Mouse (Mus musculus): Measurements from ENCODE around the gene Gm17584. TPM values are rescaled to one million over a fixed set of nuclear protein-coding genes. Genes with fewer than 3 reads are reported as not detected.
"Not testable (repeated sequence)": the region's sequence is repeated elsewhere in the genome, so short reads cannot be mapped to it uniquely, and the experiment has no call there.

Gm17584 gene
- total RNA-seq (2014; rRNA removed) = not detected in 2 replicates
- not detected in 2 replicates for polyA plus RNA-seq (2015; fragmentation: Nextera tagmentation; extraction: Ambion mirVana)

DNA sequence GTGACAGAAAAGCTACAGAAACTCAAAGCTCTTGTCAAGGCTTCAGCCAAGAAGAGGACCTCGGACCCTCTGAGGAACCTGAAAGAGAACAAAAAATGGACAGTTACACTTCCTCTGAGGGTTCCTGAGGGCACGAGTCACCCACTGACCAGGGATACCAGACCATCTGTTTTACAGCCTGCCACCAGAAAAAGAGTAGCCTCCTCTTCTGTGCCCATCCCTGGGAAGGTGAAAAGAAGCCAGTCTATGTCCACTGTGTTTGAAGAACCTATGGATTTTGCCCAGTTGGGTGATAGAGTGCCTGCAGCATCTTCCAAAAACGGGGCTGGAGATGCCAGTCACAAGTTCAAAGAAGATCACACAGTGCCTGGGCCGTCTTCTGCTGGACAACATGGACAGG lies at the start of gene Gm17584:
Gene Gm17584, plus strand, starts transcription at position 301 of the 400 bp plus-strand sequence.
- H3K4me2 ChIP-seq (ENCODE audit: low read depth, low read length); H3K36me3 ChIP-seq (ENCODE audit: insufficient read depth, low read length); H3K27ac ChIP-seq; DNase-seq (ENCODE audit: low spot score); H3K27me3 ChIP-seq (ENCODE audit: insufficient read depth, low read length); H3K4me1 ChIP-seq (ENCODE audit: insufficient read depth, low read length); H3K9me3 ChIP-seq (ENCODE audit: low read length); ATAC-seq; H3K9ac ChIP-seq (replicated peaks; ENCODE audit: low read length); H3K4me3 ChIP-seq (ENCODE audit: low read length): not testable (repeated sequence)
- WGBS = no CpG with 5 or more reads among the region's 4 CpGs

Other genes with a start within 250 kb of the Gm17584 start
- not detected in 2 replicates for gene Gm17469, start 129.3 kb downstream of the Gm17584 start, total RNA-seq (2014; rRNA removed)
- gene Gm17469, start 129.3 kb downstream of the Gm17584 start, polyA plus RNA-seq (2015; fragmentation: Nextera tagmentation; extraction: Ambion mirVana) = not detected in 2 replicates